Mouse (Mus musculus) lung, adult 2 months (tissue): Measurements from ENCODE around the gene Gm3417.

Source experiments
- CTCF ChIP-seq: fragments of 200-500 bp; IDR thresholded peaks from 2 replicates; pipeline ENCODE4 v1.5.1; 2011; ENCODE audit warnings: mild to moderate bottlenecking, low read length, control low read depth; ENCODE audit not compliant: insufficient read depth
- POLR2A ChIP-seq: fragments of 200-500 bp; IDR thresholded peaks from 2 replicates; pipeline ENCODE4 v1.6.1; 2011; ENCODE audit warnings: low read depth, mild to moderate bottlenecking, control low read depth, low read length, borderline replicate concordance; ENCODE audit errors: extremely low read depth

DNA sequence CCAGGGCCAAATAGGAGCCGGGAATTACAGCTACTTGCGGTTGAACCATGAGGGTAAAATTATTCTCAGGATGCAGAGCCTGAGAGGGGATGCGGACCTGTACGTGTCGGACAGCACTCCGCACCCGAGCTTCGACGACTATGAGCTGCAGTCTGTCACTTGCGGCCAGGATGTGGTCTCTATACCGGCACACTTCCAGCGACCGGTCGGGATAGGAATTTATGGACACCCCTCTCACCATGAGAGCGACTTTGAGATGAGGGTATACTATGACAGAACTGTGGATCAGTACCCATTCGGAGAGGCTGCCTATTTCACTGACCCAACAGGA is 34.9 kb downstream of the Gm3417 start:
- TF ChIP-seq CTCF (no peak), POLR2A (no peak)
